Mouse (Mus musculus) cerebellum, adult 2 months (tissue): ENCODE data around the gene Ech1. TPM values are rescaled to one million over a fixed set of nuclear protein-coding genes. Genes with fewer than 3 reads are reported as not detected.

Source experiments
- DNase-seq, 2 experiments: peaks; one replicate each; pipeline ENCODE4 v3.0.0; 2021
- H3K27ac ChIP-seq: fragments of 200-500 bp; 2 replicates; pipeline ENCODE4 v1.5.1; 2012; ENCODE audit warnings: low read length, control low read depth, inconsistent platforms; ENCODE audit not compliant: insufficient read depth
- H3K27me3 ChIP-seq: fragments of 200-500 bp; 2 replicates; pipeline ENCODE4 v1.6.1; 2012; ENCODE audit warnings: inconsistent platforms, mild to moderate bottlenecking, low read length, moderate library complexity; ENCODE audit not compliant: control insufficient read depth, insufficient read depth
- H3K4me1 ChIP-seq: fragments of 200-500 bp; 2 replicates; pipeline ENCODE4 v1.6.1; 2011; ENCODE audit warnings: low read length; ENCODE audit not compliant: control insufficient read depth, insufficient read depth
- H3K4me3 ChIP-seq: fragments of 200-500 bp; replicated peaks from 2 replicates; pipeline ENCODE3; 2011; ENCODE audit warnings: mild to moderate bottlenecking, low read depth, low read length, control low read depth; ENCODE audit not compliant: insufficient read depth
- CTCF ChIP-seq: fragments of 200-500 bp; IDR thresholded peaks from 2 replicates; pipeline ENCODE4 v1.5.1; 2011; ENCODE audit warnings: low read depth, mild to moderate bottlenecking, control low read depth, low read length, moderate library complexity, borderline replicate concordance; ENCODE audit not compliant: insufficient read depth
- POLR2A ChIP-seq: fragments of 200-500 bp; IDR thresholded peaks from 2 replicates; pipeline ENCODE4 v1.6.1; 2011; ENCODE audit warnings: low read length, control low read depth, borderline replicate concordance; ENCODE audit not compliant: insufficient read depth
- WGBS: fragments of 180-500 bp; shearing (Covaris S2); methylation state at CpG from one replicate; pipeline ENCODE4 v1.1.7; 2018; 5-methylcytosine and 5-hydroxymethylcytosine counted together
- polyA plus RNA-seq: library from polyadenylated mRNA; depleted of rRNA; stranded (reverse); fragments of >200 nt; gene quantifications from 2 replicates; pipeline ENCODE4 v1.2.3, GENCODE M21; 2012

Gene Ech1
- polyA plus RNA-seq, 1 experiment, result 106 TPM

- DNase-seq, result no peak
- Histone ChIP-seq H3K27me3 (no peaks in the 10 kb centered on the region), H3K4me3 (no peak overlapping the region), H3K27ac (no peak overlapping the region), H3K4me1 (no peaks in the 10 kb centered on the region)
- WGBS, result 91% methylated on average over 17 of the region's 17 CpGs
- TF ChIP-seq POLR2A (no peak), CTCF (no peak)
Observed at GRCm38 (mm10) chr7:28831411-28832125, 6.6 kb downstream of the Ech1 start.

GRCm38 (mm10) chr7:28832137-28832536 is 7.1 kb downstream of the Ech1 start:
- Histone ChIP-seq H3K4me1 (no peaks in the 10 kb centered on the region), H3K27me3 (no peaks in the 10 kb centered on the region), H3K4me3 (no peak overlapping the region), H3K27ac (no peak overlapping the region)
- WGBS, result 77% methylated on average over 6 of the region's 6 CpGs
- DNase-seq, result no peak
- TF ChIP-seq POLR2A, result no peak
- no peak for TF ChIP-seq CTCF

- no peak for DNase-seq
- Histone ChIP-seq H3K27ac (no peak within 1 kb of the TSS), H3K27me3 (no peaks in the 10 kb centered on the region), H3K4me3 (no peak within 1 kb of the TSS), H3K4me1 (no peaks in the 10 kb centered on the region)
- WGBS, result 81% methylated on average over 6 of the region's 6 CpGs
- TF ChIP-seq CTCF, result no peak
- no peak for TF ChIP-seq POLR2A
Observed at GRCm38 (mm10) chr7:28833723-28834347, 8.8 kb downstream of the Ech1 start, which contains the start of gene Lgals4. Gene Lgals4, plus strand, starts transcription at chr7:28833854.

- H3K27ac ChIP-seq, result no peak overlapping the region
- no peaks in the 10 kb centered on the region for H3K27me3 ChIP-seq
- no peak for TF ChIP-seq CTCF
- no peak for TF ChIP-seq POLR2A
- no peaks in the 10 kb centered on the region for H3K4me1 ChIP-seq
- WGBS, result 81% methylated on average over 5 of the region's 5 CpGs
- no peak overlapping the region for H3K4me3 ChIP-seq
- no peak for DNase-seq
Observed at GRCm38 (mm10) chr7:28836936-28837335, 11.9 kb downstream of the Ech1 start.

GRCm38 (mm10) chr7:28838331-28838730 is 13.3 kb downstream of the Ech1 start:
- H3K4me1 ChIP-seq, result no peaks in the 10 kb centered on the region
- no peak overlapping the region for H3K4me3 ChIP-seq
- WGBS, result 34% methylated on average over 9 of the region's 9 CpGs
- DNase-seq, result no peak
- TF ChIP-seq CTCF, result no peak
- no peak for TF ChIP-seq POLR2A
- H3K27ac ChIP-seq, result no peak overlapping the region
- no peaks in the 10 kb centered on the region for H3K27me3 ChIP-seq

- WGBS, result 75% methylated on average over 1 of the region's 1 CpGs
- no peak overlapping the region for H3K27ac ChIP-seq
- H3K27me3 ChIP-seq, result no peaks in the 10 kb centered on the region
- no peaks in the 10 kb centered on the region for H3K4me1 ChIP-seq
- H3K4me3 ChIP-seq, result no peak overlapping the region
- TF ChIP-seq CTCF (no peak), POLR2A (no peak)
- DNase-seq, result no peak
Observed at GRCm38 (mm10) chr7:28847273-28847672, 22.3 kb downstream of the Ech1 start.

- no peak overlapping the region for H3K4me3 ChIP-seq
- 50% methylated on average over 1 of the region's 1 CpGs for WGBS
- no peak for DNase-seq
- no peaks in the 10 kb centered on the region for H3K27me3 ChIP-seq
- no peaks in the 10 kb centered on the region for H3K4me1 ChIP-seq
- no peak overlapping the region for H3K27ac ChIP-seq
- no peak for TF ChIP-seq POLR2A
- no peak for TF ChIP-seq CTCF
Observed at GRCm38 (mm10) chr7:28849700-28850236, 24.8 kb downstream of the Ech1 start.

- 83% methylated on average over 4 of the region's 4 CpGs for WGBS
- no peak for TF ChIP-seq POLR2A
- no peak for TF ChIP-seq CTCF
Observed at GRCm38 (mm10) chr7:28850642-28851041, 25.6 kb downstream of the Ech1 start.

More at GRCm38 (mm10) chr7:28850642-28851041, 25.6 kb downstream of the Ech1 start:
- no peak for DNase-seq
- no peak overlapping the region for H3K4me3 ChIP-seq
- no peak overlapping the region for H3K27ac ChIP-seq
- no peaks in the 10 kb centered on the region for H3K27me3 ChIP-seq
- H3K4me1 ChIP-seq, result no peaks in the 10 kb centered on the region
